Mouse (Mus musculus) kidney, embryonic 16.5 days (tissue): ENCODE measurements around the gene Cryba4. TPM values are rescaled to one million over a fixed set of nuclear protein-coding genes. Genes with fewer than 3 reads are reported as not detected.
A peak's percentile ranks its signal among the peaks of the same experiment; 100 is the strongest.

ENCODE experiments used
- ATAC-seq: fragments of 200-750 bp; cut with Nextera tagmentation; 2 replicates; pipeline ENCODE4 v1.8.0; 2017; ENCODE audit warnings: moderate TSS enrichment; ENCODE audit not compliant: low FRiP score, low TSS enrichment
- H3K27ac ChIP-seq: fragments of 300-500 bp; sonication (generic); 2 replicates; pipeline ENCODE4 v1.5.1; 2014; ENCODE audit warnings: low read length
- H3K27me3 ChIP-seq: fragments of 300-500 bp; sonication (generic); 2 replicates; pipeline ENCODE4 v1.6.1; 2014; ENCODE audit warnings: low read length, control low read depth, mixed read lengths; ENCODE audit not compliant: insufficient read depth
- H3K36me3 ChIP-seq: fragments of 300-500 bp; sonication (generic); 2 replicates; pipeline ENCODE4 v1.6.1; 2014; ENCODE audit warnings: low read length, control low read depth, mixed read lengths; ENCODE audit not compliant: insufficient read depth
- H3K4me1 ChIP-seq: fragments of 300-500 bp; sonication (generic); 2 replicates; pipeline ENCODE4 v1.6.1; 2014; ENCODE audit warnings: low read length, control low read depth, mixed read lengths; ENCODE audit not compliant: insufficient read depth
- H3K4me2 ChIP-seq: fragments of 300-500 bp; sonication (generic); replicated peaks from 2 replicates; pipeline ENCODE4 v1.6.1; 2014; ENCODE audit warnings: low read depth, low read length
- H3K4me3 ChIP-seq: fragments of 300-500 bp; sonication (generic); 2 replicates; pipeline ENCODE4 v1.5.1; 2014; ENCODE audit warnings: mild to moderate bottlenecking, low read length
- H3K9ac ChIP-seq: fragments of 300-500 bp; sonication (generic); replicated peaks from 2 replicates; pipeline ENCODE4 v1.6.1; 2014; ENCODE audit warnings: low read length
- H3K9me3 ChIP-seq: fragments of 300-500 bp; sonication (generic); 2 replicates; pipeline ENCODE4 v1.6.1; 2016; ENCODE audit warnings: low read length, control low read depth
- WGBS: fragments of 180-500 bp; shearing (Covaris S2); extraction: QIAGEN DNeasy Blood & Tissue Kit; methylation state at CpG from one replicate; pipeline ENCODE4 v1.1.7; 2014; 5-methylcytosine and 5-hydroxymethylcytosine counted together
- polyA plus RNA-seq: library from polyadenylated mRNA; unstranded; fragments of >200 nt; fragmentation: Nextera tagmentation; extraction: Ambion mirVana; gene quantifications from 2 replicates; pipeline ENCODE4 v1.2.1, GENCODE M21; 2015

The Cryba4 gene
- polyA plus RNA-seq, 1 experiment from 2014 or later, result 0.81 TPM

DNA sequence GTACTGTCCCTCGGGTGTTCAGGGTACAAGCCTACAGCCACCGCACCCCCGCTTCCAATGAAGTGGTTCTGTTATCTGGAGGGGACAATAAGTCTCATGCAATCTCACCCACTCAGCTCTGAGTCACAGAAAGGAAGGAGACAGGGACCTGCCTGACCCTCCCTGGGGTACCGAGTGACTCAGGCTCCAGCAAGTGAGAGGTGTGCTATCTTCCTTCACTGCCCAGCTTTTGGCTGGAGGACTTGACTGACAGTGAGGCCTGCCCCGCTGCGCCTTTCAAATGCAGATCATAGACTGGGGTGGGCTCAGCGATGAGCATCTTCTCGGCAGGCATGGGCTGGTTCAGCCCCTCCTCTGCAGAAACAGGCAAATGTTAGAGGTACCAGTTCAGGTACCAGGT is 42.8 kb upstream of the Cryba4 start:
- Histone ChIP-seq H3K36me3 (no peaks in the 10 kb centered on the region), H3K27ac (no peak overlapping the region), H3K4me3 (no peak overlapping the region), H3K9ac (no peak overlapping the region), H3K4me2 (no peak overlapping the region), H3K9me3 (no peaks in the 10 kb centered on the region), H3K27me3 (no peaks in the 10 kb centered on the region), H3K4me1 (peaks cover 49% of the 10 kb centered on the region)
- WGBS, result 63% methylated on average over 8 of the region's 8 CpGs
- ATAC-seq, result no peak

GRCm38 (mm10) chr5:112294696-112295095 is 42.4 kb upstream of the Cryba4 start:
- Histone ChIP-seq H3K36me3 (no peaks in the 10 kb centered on the region), H3K4me2 (no peak overlapping the region), H3K4me1 (peaks cover 53% of the 10 kb centered on the region), H3K9ac (no peak overlapping the region), H3K27me3 (no peaks in the 10 kb centered on the region), H3K9me3 (no peaks in the 10 kb centered on the region), H3K4me3 (no peak overlapping the region), H3K27ac (no peak overlapping the region)
- WGBS, result 61% methylated on average over 4 of the region's 4 CpGs
- ATAC-seq, result no peak

DNA sequence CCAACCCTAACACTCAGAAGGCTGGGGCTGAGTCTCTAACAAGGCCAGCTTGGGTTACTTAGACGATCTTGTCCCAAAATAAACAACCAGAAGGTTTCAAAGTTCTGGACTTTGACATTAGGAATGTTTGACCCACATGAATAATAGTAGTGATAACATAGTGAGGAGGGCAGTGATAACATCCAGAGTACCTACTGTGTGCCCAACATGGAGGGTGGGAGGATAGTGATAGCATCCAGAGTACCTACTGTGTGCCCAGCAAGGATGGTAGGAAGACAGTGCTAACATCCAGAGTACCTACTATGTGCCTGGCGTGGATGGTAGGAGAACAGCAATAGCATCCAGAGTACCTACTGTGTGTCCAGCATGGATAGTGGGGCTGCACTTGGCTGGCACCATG is 41.5 kb upstream of the Cryba4 start:
- 52% methylated on average over 2 of the region's 2 CpGs for WGBS
- no peak for ATAC-seq

DNA sequence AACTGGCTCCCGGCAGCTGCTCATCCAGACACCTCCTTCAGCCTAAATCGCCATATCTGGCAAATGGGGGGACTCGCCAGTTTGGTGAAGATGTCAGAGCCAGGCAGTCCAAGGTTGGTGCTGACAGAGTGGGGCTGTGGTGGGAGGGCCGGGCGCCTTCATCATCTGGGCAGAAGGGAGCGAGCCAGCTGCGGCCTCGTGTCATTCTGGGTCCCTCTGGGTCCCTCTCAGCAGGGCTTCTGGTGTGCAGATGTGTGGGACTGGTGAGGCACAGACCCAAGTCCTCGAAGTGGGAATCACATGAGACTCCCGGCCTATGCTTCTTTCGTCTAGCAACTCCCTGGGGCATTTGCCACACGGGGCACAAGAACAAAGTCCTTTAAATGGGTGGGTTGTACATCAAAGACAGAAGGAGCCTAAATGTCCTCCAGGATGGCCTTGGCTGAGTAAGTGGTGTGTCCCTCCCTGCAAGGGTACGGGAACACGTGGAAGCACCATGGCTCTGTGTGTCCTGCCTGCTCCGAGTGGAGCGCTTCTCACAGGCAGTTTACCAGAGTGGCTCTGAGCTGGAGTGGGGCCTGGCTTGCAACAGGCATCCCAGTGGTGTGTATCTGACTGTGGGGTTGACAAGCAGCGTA is 40.1 kb upstream of the Cryba4 start:
- no peaks in the 10 kb centered on the region for H3K36me3 ChIP-seq

More for the DNA sequence above, 41.5 kb upstream of the Cryba4 start:
- H3K9me3 ChIP-seq, result no peaks in the 10 kb centered on the region
- no peaks in the 10 kb centered on the region for H3K27me3 ChIP-seq
- H3K27ac ChIP-seq, result no peak overlapping the region
- H3K4me1 ChIP-seq, result peaks cover 55% of the 10 kb centered on the region
- no peak overlapping the region for H3K9ac ChIP-seq
- H3K36me3 ChIP-seq, result no peaks in the 10 kb centered on the region
- H3K4me2 ChIP-seq, result no peak overlapping the region
- H3K4me3 ChIP-seq, result no peak overlapping the region

DNA sequence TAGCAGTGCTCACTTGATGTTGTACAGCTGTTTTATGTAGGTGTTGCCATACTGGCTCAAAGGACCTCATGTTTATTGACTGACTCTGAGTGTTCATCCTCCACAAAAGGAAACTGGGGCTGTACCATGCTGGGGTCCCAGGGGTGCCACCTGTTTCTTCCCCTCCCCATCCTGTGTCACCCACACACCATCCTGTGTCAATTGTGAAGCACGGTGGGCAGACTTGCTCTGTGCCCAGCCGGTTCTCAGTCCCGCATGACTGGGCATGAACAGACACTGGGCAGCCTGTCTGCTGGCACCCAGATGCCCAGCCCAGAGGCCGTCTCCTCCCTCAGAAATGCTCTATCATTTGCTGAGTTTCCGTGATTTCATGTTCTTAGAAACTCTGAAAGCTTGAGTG is 39.5 kb upstream of the Cryba4 start:
- 58% methylated on average over 5 of the region's 5 CpGs for WGBS
- H3K4me2 ChIP-seq, result no peak overlapping the region
- no peaks in the 10 kb centered on the region for H3K9me3 ChIP-seq
- peak overlapping the region; percentile 7; the same call in 1 of the 2 replicates for H3K9ac ChIP-seq
- H3K36me3 ChIP-seq, result no peaks in the 10 kb centered on the region
- H3K27ac ChIP-seq, result no peak overlapping the region
- no peaks in the 10 kb centered on the region for H3K27me3 ChIP-seq
- no peak for ATAC-seq
- H3K4me1 ChIP-seq, result peaks cover 49% of the 10 kb centered on the region
- no peak overlapping the region for H3K4me3 ChIP-seq

More for the DNA sequence above, 40.1 kb upstream of the Cryba4 start:
- no peaks in the 10 kb centered on the region for H3K9me3 ChIP-seq
- WGBS, result 76% methylated on average over 17 of the region's 17 CpGs
- no peak overlapping the region for H3K4me2 ChIP-seq
- H3K27ac ChIP-seq, result no peak overlapping the region
- H3K4me3 ChIP-seq, result no peak overlapping the region
- H3K4me1 ChIP-seq, result peaks cover 53% of the 10 kb centered on the region
- ATAC-seq, result no peak
- peak overlapping the region; percentile 7; the same call in 1 of the 2 replicates for H3K9ac ChIP-seq
- H3K27me3 ChIP-seq, result no peaks in the 10 kb centered on the region

DNA sequence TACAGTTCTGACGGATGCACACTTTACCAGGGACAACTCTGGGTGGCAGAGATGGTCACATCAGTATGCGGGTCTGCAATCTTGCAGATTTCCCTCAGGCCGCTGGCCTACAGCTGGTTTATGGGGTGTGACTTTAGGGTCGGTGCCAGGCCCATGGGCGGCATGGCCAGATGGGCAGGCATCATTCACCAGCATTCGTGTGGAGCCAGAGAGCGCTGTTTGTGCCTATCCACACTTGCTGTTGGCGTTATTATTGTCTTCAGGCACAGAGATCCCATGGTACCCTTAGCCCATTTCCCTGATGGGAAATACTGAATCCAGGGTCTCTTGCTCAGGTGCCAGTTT is 38.2 kb upstream of the Cryba4 start:
- Histone ChIP-seq H3K27me3 (no peaks in the 10 kb centered on the region), H3K36me3 (no peaks in the 10 kb centered on the region), H3K9ac (no peak overlapping the region), H3K4me1 (peaks cover 46% of the 10 kb centered on the region), H3K4me3 (no peak overlapping the region), H3K9me3 (no peaks in the 10 kb centered on the region), H3K27ac (no peak overlapping the region), H3K4me2 (no peak overlapping the region)
- WGBS, result 64% methylated on average over 8 of the region's 8 CpGs
- no peak for ATAC-seq

- Histone ChIP-seq H3K27ac (no peak overlapping the region), H3K36me3 (no peaks in the 10 kb centered on the region), H3K27me3 (no peaks in the 10 kb centered on the region), H3K4me3 (no peak overlapping the region), H3K4me2 (peak overlapping the region; percentile 20; the same call in 1 of the 2 replicates), H3K9ac (no peak overlapping the region), H3K9me3 (no peaks in the 10 kb centered on the region), H3K4me1 (peaks cover 46% of the 10 kb centered on the region)
- 64% methylated on average over 16 of the region's 16 CpGs for WGBS
- ATAC-seq, result no peak
These were observed 37.7 kb upstream of the Cryba4 start for GRCm38 (mm10) chr5:112289819-112290535.

DNA sequence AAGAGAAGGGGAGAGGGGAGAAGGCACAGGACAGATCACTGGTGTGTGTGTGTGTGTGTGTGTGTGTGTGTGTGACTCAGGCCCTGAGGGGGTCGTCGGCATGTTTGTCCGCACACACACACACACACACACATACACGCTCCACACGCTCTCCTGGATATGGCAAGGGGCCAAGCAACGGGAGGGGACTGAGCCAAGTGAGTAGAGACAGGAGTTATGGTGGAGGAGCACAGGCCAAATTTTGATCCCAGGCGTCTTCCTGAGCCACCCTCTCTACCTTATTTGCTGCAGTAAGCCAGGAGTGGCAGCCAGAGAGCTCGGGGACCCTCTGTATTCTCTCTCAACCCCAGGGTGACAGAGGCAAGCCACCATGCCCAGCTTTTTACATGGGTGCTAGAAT is 36.9 kb upstream of the Cryba4 start:
- Histone ChIP-seq H3K4me1 (peaks cover 49% of the 10 kb centered on the region), H3K27me3 (no peaks in the 10 kb centered on the region), H3K4me3 (no peak overlapping the region), H3K9me3 (no peaks in the 10 kb centered on the region), H3K36me3 (no peaks in the 10 kb centered on the region), H3K27ac (no peak overlapping the region), H3K4me2 (peak overlapping the region; percentile 20; the same call in 1 of the 2 replicates), H3K9ac (no peak overlapping the region)
- ATAC-seq, result no peak
- WGBS, result 41% methylated on average over 8 of the region's 8 CpGs

DNA sequence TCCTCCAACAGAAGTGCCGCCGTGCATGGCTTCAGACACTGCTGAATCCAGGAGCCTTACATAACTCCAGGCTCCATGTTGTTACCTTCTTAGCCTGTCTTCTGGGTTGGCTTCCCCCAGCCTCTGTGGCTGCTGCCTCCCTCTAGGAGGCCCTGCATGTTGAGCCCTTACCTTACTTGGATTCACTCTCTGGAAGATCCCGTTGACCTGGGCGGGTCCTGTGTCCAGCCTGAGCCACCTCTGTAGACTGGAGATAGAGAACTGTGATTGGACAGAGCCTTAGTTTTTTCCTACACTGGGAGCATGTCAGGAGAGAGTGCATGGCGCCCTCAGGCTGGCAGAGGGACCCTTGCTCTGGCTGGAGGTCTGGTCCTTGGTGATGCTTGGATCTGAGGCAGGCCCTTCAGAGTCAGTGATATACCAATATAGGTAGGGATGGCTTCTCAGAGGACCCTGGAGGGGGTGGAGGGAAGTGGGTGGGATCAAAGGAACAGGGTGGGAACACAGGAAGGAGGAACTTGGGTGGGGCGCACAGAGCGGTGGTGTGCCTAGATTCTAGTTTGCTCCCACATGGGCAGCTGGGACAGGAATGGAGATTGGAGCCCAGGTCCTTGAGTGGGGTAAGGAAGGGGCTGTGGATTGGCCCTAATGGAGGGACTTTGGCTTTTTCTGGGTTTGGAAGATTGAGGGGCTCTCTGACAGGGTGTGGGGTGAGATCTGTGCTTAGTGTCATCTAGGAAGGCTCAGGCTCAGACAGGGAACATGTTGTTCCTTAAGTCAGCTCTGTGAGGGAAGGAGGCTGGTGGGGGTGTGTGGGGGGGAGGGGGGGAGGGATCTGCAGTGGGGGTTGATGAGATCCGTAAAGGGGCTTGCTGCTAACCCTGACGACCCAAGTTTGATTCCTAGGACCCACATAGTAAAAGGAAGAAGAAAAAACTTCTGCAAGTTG is 36.1 kb upstream of the Cryba4 start:
- Histone ChIP-seq H3K9ac (0 out of 2 replicates have a peak overlapping the region, but pooled peaks have one; percentile 10), H3K4me2 (peak overlapping the region; percentile 16; the same call in 1 of the 2 replicates), H3K36me3 (no peaks in the 10 kb centered on the region), H3K27me3 (no peaks in the 10 kb centered on the region), H3K9me3 (no peaks in the 10 kb centered on the region), H3K4me1 (peaks cover 52% of the 10 kb centered on the region), H3K27ac (peak overlapping the region; percentile 30; the same call in 1 of the 2 replicates), H3K4me3 (peak overlapping the region; percentile 22)
- no peak for ATAC-seq
- WGBS, result 70% methylated on average over 9 of the region's 9 CpGs
